Mouse (Mus musculus): ENCODE data around the gene Hbb-y.
A peak's percentile ranks its signal among the peaks of the same experiment; 100 is the strongest.
"Not testable (repeated sequence)": the region's sequence is repeated elsewhere in the genome, so short reads cannot be mapped to it uniquely, and the experiment has no call there.

Hbb-y gene

GRCm38 (mm10) chr7:103813152-103813551, 39.9 kb downstream of the Hbb-y start:
- DNase-seq (ENCODE audit: low spot score), result not testable (repeated sequence)

- no peak for DNase-seq (ENCODE audit: low spot score)
Measured at GRCm38 (mm10) chr7:103812174-103812573, 40.8 kb downstream of the Hbb-y start.

GRCm38 (mm10) chr7:103811223-103811845, 41.7 kb downstream of the Hbb-y start:
- no peak for DNase-seq (ENCODE audit: low spot score)

- DNase-seq (ENCODE audit: low spot score), result no peak
Measured at GRCm38 (mm10) chr7:103810746-103811145, 42.3 kb downstream of the Hbb-y start.

- no peak for DNase-seq (ENCODE audit: low spot score)
Measured at GRCm38 (mm10) chr7:103810296-103810695, 42.7 kb downstream of the Hbb-y start.

GRCm38 (mm10) chr7:103809801-103810155, 43.2 kb downstream of the Hbb-y start:
- no peak for DNase-seq (ENCODE audit: low spot score)

GRCm38 (mm10) chr7:103808971-103809800, 43.8 kb downstream of the Hbb-y start:
- DNase-seq (ENCODE audit: low spot score), result peak; percentile 5

- not testable (repeated sequence) for DNase-seq (ENCODE audit: low spot score)
Measured at GRCm38 (mm10) chr7:103808120-103808519, 44.9 kb downstream of the Hbb-y start.

GRCm38 (mm10) chr7:103806856-103807255, 46.2 kb downstream of the Hbb-y start:
- peak; percentile 68 for DNase-seq (ENCODE audit: low spot score)

Data from embryo, embryonic 10 days (tissue).